In the genomic region with DNA sequence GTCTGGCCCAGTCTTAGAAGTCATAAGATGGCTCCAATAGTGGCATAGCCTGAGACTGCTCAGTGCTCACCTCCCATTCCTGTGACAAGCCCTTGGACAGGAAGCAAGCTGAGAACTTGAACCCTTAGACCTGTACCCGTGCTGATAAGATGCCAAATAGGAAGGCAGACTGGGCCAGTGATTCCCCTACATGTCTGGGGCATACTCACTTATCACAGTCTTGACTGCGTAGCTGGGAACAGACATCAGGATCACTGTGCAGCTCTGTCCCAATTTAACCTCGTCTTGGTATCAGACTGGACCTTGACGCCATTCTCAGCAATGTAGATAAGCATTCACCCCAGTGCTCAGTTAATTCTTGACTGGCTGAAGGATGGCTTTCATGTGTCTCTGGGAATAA, we compare ENCODE assay signal across 2 mouse cellular contexts.
TF ChIP-seq lines count a peak whose summit lies in the region.

No protein-coding gene starts in this region.

TF ChIP-seq in CH12.LX, 34 proteins besides CTCF, POLR2A, EP300 and RAD21:
- no peak for TF ChIP-seq MAFK (IDR thresholded peaks at IDR 0.05; ENCODE audit: insufficient replicate concordance, low read length)
- no peak for TF ChIP-seq ZMIZ1 (IDR thresholded peaks at IDR 0.05; ENCODE audit: low read depth, low read length)
- TF ChIP-seq KAT2A (IDR thresholded peaks at IDR 0.05; ENCODE audit: insufficient replicate concordance, low read length) = no peak
- TF ChIP-seq PAX5 (IDR thresholded peaks at IDR 0.05; ENCODE audit: low read length) = no peak
TF ChIP-seq in CH12.LX: peak in this region for 0.

TF ChIP-seq in MEL, 35 proteins besides CTCF, POLR2A, EP300 and RAD21:
- TF ChIP-seq ETS1 (IDR thresholded peaks at IDR 0.05; ENCODE audit: low read depth, low read length) (0 out of 2 replicates have a peak, but pooled peaks have one; percentile 16), TCF12 (IDR thresholded peaks at IDR 0.05; ENCODE audit: low read depth, low read length) (peak; percentile 43; the same call in 1 of the 2 replicates), ZKSCAN1 (IDR thresholded peaks at IDR 0.05; ENCODE audit: low read depth, low read length) (no peak), TAL1 (IDR thresholded peaks at IDR 0.05; ENCODE audit: low read length) (0 out of 2 replicates have a peak, but pooled peaks have one; percentile 21)
